Mouse (Mus musculus) liver, adult 2 months (tissue): ENCODE data around the gene Ppp2r2d. TPM values are rescaled to one million over a fixed set of nuclear protein-coding genes. Genes with fewer than 3 reads are reported as not detected.

ENCODE experiments used
- DNase-seq: peaks from one replicate; pipeline ENCODE4 v3.0.0-alpha.2; 2011; ENCODE audit warnings: low read depth, low spot score; ENCODE audit errors: extremely low read depth
- H3K27ac ChIP-seq: fragments of 200-500 bp; replicated peaks from 2 replicates; pipeline ENCODE4 v1.5.1; 2012; ENCODE audit warnings: low read depth, mild to moderate bottlenecking, control low read depth, inconsistent platforms, low read length; ENCODE audit not compliant: insufficient read depth
- H3K27me3 ChIP-seq: fragments of 200-500 bp; 2 replicates; pipeline ENCODE4 v1.6.1; 2012; ENCODE audit warnings: mild to moderate bottlenecking, moderate library complexity, low read length, inconsistent platforms; ENCODE audit not compliant: control insufficient read depth, insufficient read depth
- H3K36me3 ChIP-seq: fragments of 200-500 bp; 2 replicates; pipeline ENCODE4 v1.6.1; 2012; ENCODE audit warnings: low read length, inconsistent platforms; ENCODE audit not compliant: control insufficient read depth, insufficient read depth
- H3K4me1 ChIP-seq: fragments of 200-500 bp; 2 replicates; pipeline ENCODE4 v1.6.1; 2011; ENCODE audit warnings: low read length; ENCODE audit not compliant: control insufficient read depth, insufficient read depth
- H3K4me3 ChIP-seq: fragments of 200-500 bp; 2 replicates; pipeline ENCODE4 v1.5.1; 2011; ENCODE audit warnings: low read depth, mild to moderate bottlenecking, control low read depth, low read length, moderate library complexity; ENCODE audit not compliant: insufficient read depth
- H3K79me2 ChIP-seq: fragments of 200-500 bp; 2 replicates; pipeline ENCODE4 v1.6.1; 2012; ENCODE audit warnings: inconsistent platforms, mild to moderate bottlenecking, low read length, moderate library complexity; ENCODE audit not compliant: control insufficient read depth, insufficient read depth
- H3K9ac ChIP-seq: fragments of 200-500 bp; 2 replicates; pipeline ENCODE4 v1.6.1; 2012; ENCODE audit warnings: low read depth, mild to moderate bottlenecking, control low read depth, inconsistent platforms, low read length
- CTCF ChIP-seq: fragments of 200-500 bp; IDR thresholded peaks from 2 replicates; pipeline ENCODE4 v1.5.1; 2011; ENCODE audit warnings: low read depth, low read length, control low read depth
- POLR2A ChIP-seq: fragments of 200-500 bp; IDR thresholded peaks from 2 replicates; pipeline ENCODE4 v1.6.1; 2011; ENCODE audit warnings: low read length, control low read depth; ENCODE audit not compliant: insufficient read depth; ENCODE audit errors: extremely low read depth
- WGBS: fragments of 180-500 bp; shearing (Covaris S2); methylation state at CpG from one replicate; pipeline ENCODE4 v1.1.7; 2018; 5-methylcytosine and 5-hydroxymethylcytosine counted together
- polyA plus RNA-seq: library from polyadenylated mRNA; depleted of rRNA; stranded (reverse); fragments of >200 nt; gene quantifications from 2 replicates; pipeline ENCODE4 v1.2.3, GENCODE M21; 2012
- total RNA-seq: library from RNA; depleted of rRNA; stranded (reverse); fragments of >200 nt; gene quantifications from 2 replicates; pipeline ENCODE4 v1.2.3, GENCODE M21; 2014

The Ppp2r2d gene
- total and polyA plus RNA-seq, 2 experiments, result 15.0 to 28.2 TPM

GRCm38 (mm10) chr7:138853417-138854031 is 7.6 kb downstream of the Ppp2r2d start:
- H3K4me3 ChIP-seq, result no peak overlapping the region
- H3K4me1 ChIP-seq, result peaks cover 25% of the 10 kb centered on the region
- H3K79me2 ChIP-seq, result peaks cover 37% of the 10 kb centered on the region; the same call in 1 of the 2 replicates
- H3K27ac ChIP-seq, result peak overlapping the region; percentile 82
- DNase-seq, result peak; percentile 88
- 81% methylated on average over 4 of the region's 4 CpGs for WGBS
- H3K9ac ChIP-seq, result no peak overlapping the region
- TF ChIP-seq POLR2A (no peak), CTCF (no peak)
- peaks cover 7% of the 10 kb centered on the region; the same call in 1 of the 2 replicates for H3K36me3 ChIP-seq
- H3K27me3 ChIP-seq, result no peaks in the 10 kb centered on the region

DNA sequence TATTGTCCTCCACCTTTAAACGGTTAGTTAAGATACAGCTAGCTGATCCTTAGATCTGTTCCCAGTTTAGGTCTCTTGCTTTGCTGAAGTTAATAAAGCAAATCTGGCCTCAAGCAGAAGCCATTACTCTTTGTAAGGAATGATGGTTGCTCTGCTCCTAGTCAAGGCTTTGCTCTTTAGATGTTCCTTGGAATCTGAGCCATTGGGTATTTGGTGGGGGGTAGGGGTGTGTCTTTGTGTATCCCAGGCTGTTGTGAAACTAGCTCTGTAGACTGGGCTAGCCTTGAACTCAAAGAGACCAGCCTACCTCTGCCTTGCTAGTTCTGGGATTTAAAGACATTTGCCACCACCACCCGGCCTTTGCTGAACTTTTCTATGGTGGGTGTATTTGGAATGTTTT is 8.3 kb downstream of the Ppp2r2d start:
- no peak for DNase-seq
- Histone ChIP-seq H3K4me3 (no peak overlapping the region), H3K79me2 (peaks cover 41% of the 10 kb centered on the region; the same call in 1 of the 2 replicates), H3K27ac (no peak overlapping the region), H3K4me1 (peaks cover 23% of the 10 kb centered on the region), H3K27me3 (no peaks in the 10 kb centered on the region), H3K9ac (no peak overlapping the region), H3K36me3 (peaks cover 7% of the 10 kb centered on the region)
- WGBS, result 95% methylated on average over 2 of the region's 2 CpGs
- TF ChIP-seq CTCF (no peak), POLR2A (no peak)

DNA sequence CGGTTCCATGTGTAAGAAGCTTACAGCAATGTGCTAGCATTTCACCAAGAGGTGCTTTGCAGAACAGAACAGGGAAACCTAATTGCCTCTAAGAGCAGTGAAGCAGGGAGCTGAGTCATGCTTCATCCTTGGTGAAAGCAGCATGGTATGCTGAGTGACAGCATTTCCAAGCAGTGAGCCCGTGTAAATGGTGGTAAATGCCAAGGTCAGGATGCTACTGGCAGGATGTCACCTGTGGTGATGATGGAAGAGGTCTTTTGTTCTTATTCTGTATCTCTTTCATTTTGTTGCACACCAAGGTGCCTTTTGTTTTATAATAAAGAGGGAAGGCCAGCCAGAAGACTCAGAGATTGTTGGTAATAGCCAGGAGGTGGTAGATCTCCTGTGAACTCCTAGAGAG is 10.8 kb downstream of the Ppp2r2d start:
- TF ChIP-seq CTCF (no peak), POLR2A (no peak)
- Histone ChIP-seq H3K36me3 (peaks cover 7% of the 10 kb centered on the region), H3K79me2 (peaks cover 31% of the 10 kb centered on the region; the same call in 1 of the 2 replicates), H3K4me1 (peaks cover 16% of the 10 kb centered on the region), H3K4me3 (no peak overlapping the region), H3K9ac (no peak overlapping the region), H3K27me3 (no peaks in the 10 kb centered on the region), H3K27ac (no peak overlapping the region)
- 54% methylated on average over 2 of the region's 2 CpGs for WGBS
- no peak for DNase-seq

DNA sequence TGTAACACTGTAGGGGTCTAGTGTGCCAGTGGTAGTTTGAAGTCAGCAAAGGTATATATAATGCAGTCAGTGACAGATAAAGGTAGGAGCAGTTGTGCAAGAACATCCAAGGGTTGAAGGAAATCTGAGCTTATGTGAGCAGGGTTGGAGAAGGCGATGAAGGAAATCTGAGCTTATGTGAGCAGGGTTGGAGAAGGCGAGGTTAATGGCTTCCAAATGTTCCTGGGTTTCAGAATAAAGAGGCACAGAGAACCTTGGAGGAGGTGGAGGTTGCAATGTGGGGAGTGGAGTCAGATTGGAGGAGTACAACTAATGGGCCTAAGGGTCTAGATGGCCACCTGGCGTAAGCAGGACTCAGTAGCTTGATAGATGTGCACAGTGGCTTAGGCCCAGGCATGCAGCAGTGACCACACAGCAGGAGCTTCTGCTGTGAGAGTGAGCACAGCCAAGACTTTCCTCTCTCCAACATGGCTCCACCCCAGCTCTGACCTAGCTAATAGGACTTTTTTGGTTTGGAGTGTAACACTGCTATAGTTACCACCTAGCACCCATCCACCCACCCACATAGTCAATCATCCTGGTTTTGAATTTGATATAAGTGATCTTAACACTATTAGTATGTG is 18.2 kb downstream of the Ppp2r2d start:
- H3K79me2 ChIP-seq, result peaks cover 19% of the 10 kb centered on the region
- TF ChIP-seq CTCF (no peak), POLR2A (no peak)

DNA sequence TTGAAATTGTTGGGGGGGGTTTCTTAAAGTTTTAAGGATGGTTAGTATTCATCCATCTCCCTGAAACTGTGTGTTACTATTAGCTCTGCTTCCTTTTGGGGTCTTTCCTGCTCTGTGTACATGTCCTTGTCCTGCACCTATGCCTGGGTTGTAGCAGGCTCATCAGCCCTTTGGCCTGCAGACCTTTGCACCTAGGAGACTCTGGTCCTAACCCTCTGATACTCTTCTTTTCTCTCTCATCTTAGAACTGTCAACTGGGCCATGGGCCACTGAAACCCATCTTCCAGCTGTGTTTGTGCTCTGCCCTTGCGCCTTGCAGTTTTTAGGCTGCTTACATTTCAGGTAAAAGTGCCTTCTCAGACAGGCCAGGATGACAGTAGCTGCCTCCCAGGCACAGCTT is 18.9 kb downstream of the Ppp2r2d start:
- peak; percentile 66 for DNase-seq
- TF ChIP-seq POLR2A (no peak), CTCF (no peak)
- Histone ChIP-seq H3K79me2 (peaks cover 19% of the 10 kb centered on the region), H3K27ac (no peak overlapping the region), H3K27me3 (no peaks in the 10 kb centered on the region), H3K36me3 (peaks cover 11% of the 10 kb centered on the region; the same call in 1 of the 2 replicates), H3K4me1 (peaks cover 22% of the 10 kb centered on the region), H3K4me3 (no peak overlapping the region), H3K9ac (no peak overlapping the region)
- WGBS, result 76% methylated on average over 1 of the region's 1 CpGs

More for the DNA sequence above, 18.2 kb downstream of the Ppp2r2d start:
- Histone ChIP-seq H3K27me3 (no peaks in the 10 kb centered on the region), H3K9ac (no peak overlapping the region), H3K4me1 (peaks cover 22% of the 10 kb centered on the region), H3K27ac (no peak overlapping the region), H3K4me3 (no peak overlapping the region), H3K36me3 (peaks cover 6% of the 10 kb centered on the region; the same call in 1 of the 2 replicates)
- no peak for DNase-seq
- 96% methylated on average over 3 of the region's 3 CpGs for WGBS

DNA sequence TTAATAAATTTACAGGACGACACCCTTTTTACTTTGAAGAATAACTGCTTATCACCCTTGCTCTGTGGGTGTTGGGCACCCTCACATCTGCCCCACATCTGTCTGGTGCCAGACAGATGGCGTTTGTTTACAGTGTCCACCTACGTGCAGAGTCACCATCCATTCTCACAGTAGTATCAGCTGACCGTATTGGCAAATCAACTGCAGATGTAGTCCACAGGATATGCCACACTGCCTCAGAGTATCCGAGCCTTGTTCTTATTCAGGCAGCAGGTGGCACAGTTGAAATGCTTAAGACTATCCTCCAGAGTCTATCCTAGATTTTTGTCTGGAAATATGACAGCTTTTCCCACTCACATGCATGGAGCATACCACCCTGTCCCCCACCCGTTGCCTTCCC is 21.4 kb downstream of the Ppp2r2d start:
- DNase-seq, result peak; percentile 91
- Histone ChIP-seq H3K9ac (peak overlapping the region; percentile 15; the same call in 1 of the 2 replicates), H3K4me3 (no peak overlapping the region), H3K4me1 (peaks cover 26% of the 10 kb centered on the region), H3K79me2 (peaks cover 19% of the 10 kb centered on the region), H3K27me3 (no peaks in the 10 kb centered on the region), H3K36me3 (peaks cover 14% of the 10 kb centered on the region; the same call in 1 of the 2 replicates), H3K27ac (peak overlapping the region; percentile 67)
- 28% methylated on average over 6 of the region's 6 CpGs for whole genome bisulfite sequencing
- 0 out of 2 replicates have a peak, but pooled peaks have one; percentile 8 for TF ChIP-seq CTCF
- no peak for TF ChIP-seq POLR2A
